Mouse (Mus musculus): ENCODE measurements around the gene Gm27021. TPM values are rescaled to one million over a fixed set of nuclear protein-coding genes. Genes with fewer than 3 reads are reported as not detected.

Gene Gm27021
- polyA plus RNA-seq, 1 experiment from 2014 or later, result 2.1 TPM

DNA sequence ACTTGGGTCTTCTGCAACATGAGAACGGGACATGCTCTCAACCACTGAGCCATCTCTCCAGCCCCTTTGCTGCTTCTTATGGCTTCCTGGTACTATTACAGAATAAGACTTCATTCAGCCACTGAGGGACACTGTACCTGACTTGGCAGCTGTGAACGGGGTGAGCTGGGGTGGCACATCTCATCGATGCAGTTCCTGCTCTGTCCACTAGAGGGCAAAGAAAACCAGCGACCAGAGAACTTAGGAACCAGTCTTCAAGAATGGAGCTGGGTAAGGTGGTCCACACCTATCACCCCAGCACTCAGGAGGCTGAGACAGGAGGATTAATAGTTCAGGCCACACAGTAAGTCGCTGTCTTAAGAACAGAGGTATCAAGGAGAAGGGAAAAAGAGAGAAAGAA is 71.9 kb downstream of the Gm27021 start:
- DNase-seq (ENCODE audit: low spot score), result peak; percentile 85
- no peak for ATAC-seq (ENCODE audit: insufficient number of reproducible peaks, low FRiP score, low TSS enrichment, low read depth)
- Histone ChIP-seq H3K27me3 (ENCODE audit: control insufficient read depth, insufficient read depth, low read length) (no peaks in the 10 kb centered on the region), H3K4me3 (ENCODE audit: low read depth, low read length) (no peak overlapping the region), H3K4me1 (ENCODE audit: control insufficient read depth, insufficient read depth, low read length) (peaks cover 7% of the 10 kb centered on the region; the same call in 1 of the 2 replicates), H3K27ac (replicated peaks; ENCODE audit: low read depth, low read length) (no peak overlapping the region), H3K4me2 (ENCODE audit: low read depth, severe bottlenecking) (no peak overlapping the region), H3K9ac (ENCODE audit: low read length) (no peak overlapping the region), H3K9me3 (ENCODE audit: control insufficient read depth, low read length) (no peaks in the 10 kb centered on the region), H3K36me3 (ENCODE audit: control insufficient read depth, insufficient read depth, low read length) (no peaks in the 10 kb centered on the region)
- WGBS, result 8% methylated on average over 5 of the region's 5 CpGs

DNA sequence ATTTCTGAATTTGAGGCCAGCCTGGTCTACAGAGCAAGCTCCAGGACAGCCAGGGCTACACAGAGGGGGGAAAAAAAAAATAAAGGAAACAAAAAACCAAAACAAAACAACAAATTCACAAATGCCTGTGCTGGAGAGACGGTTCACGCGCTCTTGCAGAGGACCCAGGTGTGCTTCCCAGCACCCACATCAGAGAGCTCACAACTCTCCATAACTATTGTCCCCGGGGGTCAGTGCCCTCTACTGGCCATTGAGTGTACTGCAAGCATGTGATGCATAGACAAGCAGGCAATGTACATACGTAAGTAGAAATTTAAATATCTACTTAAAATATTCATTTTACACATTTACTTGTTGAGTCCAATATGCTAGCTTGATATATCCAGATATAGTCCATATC is 73.3 kb downstream of the Gm27021 start:
- no peak overlapping the region for H3K27ac ChIP-seq (replicated peaks; ENCODE audit: low read depth, low read length)
- no peak overlapping the region for H3K9ac ChIP-seq (ENCODE audit: low read length)
- no peaks in the 10 kb centered on the region for H3K27me3 ChIP-seq (ENCODE audit: control insufficient read depth, insufficient read depth, low read length)
- no peaks in the 10 kb centered on the region for H3K9me3 ChIP-seq (ENCODE audit: control insufficient read depth, low read length)
- 90% methylated on average over 5 of the region's 5 CpGs for WGBS
- no peak overlapping the region for H3K4me3 ChIP-seq (ENCODE audit: low read depth, low read length)
- H3K4me2 ChIP-seq (ENCODE audit: low read depth, severe bottlenecking), result no peak overlapping the region
- ATAC-seq (ENCODE audit: insufficient number of reproducible peaks, low FRiP score, low TSS enrichment, low read depth) (no peak), DNase-seq (ENCODE audit: low spot score) (no peak)
- peaks cover 9% of the 10 kb centered on the region for H3K4me1 ChIP-seq (ENCODE audit: control insufficient read depth, insufficient read depth, low read length)
- H3K36me3 ChIP-seq (ENCODE audit: control insufficient read depth, insufficient read depth, low read length), result no peaks in the 10 kb centered on the region

DNA sequence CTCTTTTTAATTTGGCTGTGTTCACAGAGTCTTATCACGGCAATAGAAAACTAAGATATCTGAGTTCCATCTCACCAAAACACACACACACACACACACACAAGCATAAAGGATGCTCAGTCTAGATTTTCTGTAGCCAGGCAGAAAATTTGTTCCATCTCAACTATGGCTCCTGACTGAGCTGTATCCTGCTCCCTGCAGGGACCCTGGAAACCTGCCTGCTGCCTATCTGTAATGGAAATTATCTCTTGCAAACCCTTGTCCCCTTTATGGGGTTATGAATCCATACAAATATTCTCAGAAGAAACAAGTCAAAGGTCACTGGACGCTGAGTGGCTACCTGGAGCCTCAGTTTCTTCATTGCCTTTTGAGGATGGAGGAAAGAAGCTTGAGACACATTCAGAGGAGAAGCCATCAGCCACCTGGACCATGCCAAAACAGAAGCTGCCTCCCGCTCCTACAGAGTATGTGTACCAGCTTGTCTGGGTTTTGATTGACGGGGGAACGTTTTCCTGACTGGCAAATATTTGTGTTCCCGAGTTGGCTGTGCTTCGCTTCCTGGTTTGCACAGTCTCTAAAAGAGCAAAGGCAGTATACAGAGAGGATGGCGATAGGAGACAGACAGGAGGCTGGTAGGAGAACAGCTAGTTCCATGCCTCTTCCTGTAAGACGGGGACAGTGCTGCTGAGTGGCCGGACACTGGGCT is 76.1 kb downstream of the Gm27021 start:
- no peak for ATAC-seq (ENCODE audit: insufficient number of reproducible peaks, low FRiP score, low TSS enrichment, low read depth)
- no peaks in the 10 kb centered on the region for H3K36me3 ChIP-seq (ENCODE audit: control insufficient read depth, insufficient read depth, low read length)
- no peak overlapping the region for H3K4me3 ChIP-seq (ENCODE audit: low read depth, low read length)
- DNase-seq (ENCODE audit: low spot score), result no peak
- no peaks in the 10 kb centered on the region for H3K9me3 ChIP-seq (ENCODE audit: control insufficient read depth, low read length)
- H3K9ac ChIP-seq (ENCODE audit: low read length), result no peak overlapping the region
- H3K4me1 ChIP-seq (ENCODE audit: control insufficient read depth, insufficient read depth, low read length), result peaks cover 4% of the 10 kb centered on the region; the same call in 1 of the 2 replicates
- 82% methylated on average over 10 of the region's 10 CpGs for WGBS
- H3K4me2 ChIP-seq (ENCODE audit: low read depth, severe bottlenecking), result no peak overlapping the region
- H3K27ac ChIP-seq (replicated peaks; ENCODE audit: low read depth, low read length), result no peak overlapping the region
- no peaks in the 10 kb centered on the region for H3K27me3 ChIP-seq (ENCODE audit: control insufficient read depth, insufficient read depth, low read length)

DNA sequence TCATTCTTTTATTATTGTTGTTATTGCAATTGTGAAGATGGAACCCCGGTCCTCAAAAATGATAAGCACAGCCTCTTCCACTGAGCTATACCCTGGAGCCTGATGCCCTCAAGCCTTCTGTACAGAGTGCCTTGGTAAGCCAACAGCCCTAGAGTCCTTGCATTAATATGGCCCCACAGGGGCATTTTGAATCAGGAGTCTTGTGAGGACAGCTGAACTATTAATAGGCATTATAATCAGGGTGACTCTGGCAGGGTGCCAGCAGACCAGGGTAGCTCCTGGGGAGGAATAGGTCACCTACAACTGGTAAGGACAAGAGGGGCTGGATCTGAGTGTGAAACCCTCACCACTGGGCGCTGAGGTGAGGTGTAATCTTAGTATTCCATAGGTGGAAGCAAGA is 78.0 kb downstream of the Gm27021 start:
- no peak overlapping the region; the same call in 1 of the 2 replicates for H3K9ac ChIP-seq (ENCODE audit: low read length)
- DNase-seq (ENCODE audit: low spot score), result no peak

DNA sequence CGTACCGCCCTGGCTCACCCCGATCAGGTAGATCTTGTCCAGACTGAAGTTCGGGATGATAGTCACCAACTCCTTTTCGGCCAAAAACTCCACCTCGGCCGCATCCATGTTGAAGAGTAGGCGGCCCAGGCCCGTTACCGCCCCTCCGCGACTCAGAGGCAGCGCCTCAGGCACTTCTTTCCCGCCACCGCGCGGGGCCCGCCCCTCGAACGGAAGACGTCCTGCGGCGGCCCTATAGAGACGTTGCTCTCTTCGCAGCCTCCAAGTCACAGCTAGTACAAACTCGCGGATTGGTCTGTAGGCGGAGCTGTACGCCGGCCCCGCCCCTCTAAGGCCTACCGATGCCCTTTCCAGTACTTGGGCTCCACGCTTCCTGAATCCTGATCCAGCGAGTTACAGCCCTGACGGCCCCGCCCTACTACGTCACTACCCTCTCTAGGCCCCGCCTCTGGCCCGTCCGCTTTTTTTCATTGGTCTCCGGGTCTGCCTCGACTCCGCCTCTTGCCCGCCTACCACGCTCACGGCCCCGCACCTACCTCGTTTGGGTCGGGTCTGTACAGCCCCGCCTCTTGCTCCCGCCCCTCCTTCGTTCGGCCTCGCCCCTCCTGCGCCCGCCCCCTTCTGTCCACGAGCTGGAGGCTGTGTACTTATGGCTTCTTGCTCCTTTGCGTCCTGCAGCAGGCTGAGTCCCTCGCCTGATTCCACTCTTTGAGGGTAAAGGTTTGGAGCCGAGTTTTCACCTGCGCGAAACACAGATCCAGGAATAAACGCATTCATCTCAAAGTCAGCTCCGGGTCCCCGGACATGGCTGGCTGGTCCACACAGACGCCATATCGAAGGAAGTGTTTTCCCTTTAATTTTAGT is 78.7 kb downstream of the Gm27021 start, which contains the start of gene Gins2:
Gene Gins2 (minus strand): TSS at position 397 of the 864 bp plus-strand sequence.
- WGBS, result under 1% methylated on average over 67 of the region's 67 CpGs
- peaks cover 2% of the 10 kb centered on the region; the same call in 1 of the 2 replicates for H3K36me3 ChIP-seq (ENCODE audit: control insufficient read depth, insufficient read depth, low read length)
- peak; percentile 99 for ATAC-seq (ENCODE audit: insufficient number of reproducible peaks, low FRiP score, low TSS enrichment, low read depth)
- no peaks in the 10 kb centered on the region for H3K9me3 ChIP-seq (ENCODE audit: control insufficient read depth, low read length)
- peak within 1 kb of the TSS; percentile 83 for H3K4me3 ChIP-seq (ENCODE audit: low read depth, low read length)
- peak within 1 kb of the TSS; percentile 79 for H3K9ac ChIP-seq (ENCODE audit: low read length)
- H3K27me3 ChIP-seq (ENCODE audit: control insufficient read depth, insufficient read depth, low read length), result no peaks in the 10 kb centered on the region
- H3K4me2 ChIP-seq (ENCODE audit: low read depth, severe bottlenecking), result peak within 1 kb of the TSS; percentile 77
- peak within 1 kb of the TSS; percentile 52; the same call in 1 of the 2 replicates for H3K27ac ChIP-seq (replicated peaks; ENCODE audit: low read depth, low read length)
- H3K4me1 ChIP-seq (ENCODE audit: control insufficient read depth, insufficient read depth, low read length), result peaks cover 4% of the 10 kb centered on the region; the same call in 1 of the 2 replicates
- DNase-seq (ENCODE audit: low spot score), result peak; percentile 100

More for the DNA sequence above, 78.0 kb downstream of the Gm27021 start:
- Histone ChIP-seq H3K27me3 (ENCODE audit: control insufficient read depth, insufficient read depth, low read length) (no peaks in the 10 kb centered on the region), H3K4me3 (ENCODE audit: low read depth, low read length) (peak overlapping the region; percentile 38), H3K4me1 (ENCODE audit: control insufficient read depth, insufficient read depth, low read length) (peaks cover 4% of the 10 kb centered on the region; the same call in 1 of the 2 replicates), H3K36me3 (ENCODE audit: control insufficient read depth, insufficient read depth, low read length) (no peaks in the 10 kb centered on the region), H3K9me3 (ENCODE audit: control insufficient read depth, low read length) (no peaks in the 10 kb centered on the region), H3K27ac (replicated peaks; ENCODE audit: low read depth, low read length) (no peak overlapping the region), H3K4me2 (ENCODE audit: low read depth, severe bottlenecking) (peak overlapping the region; percentile 49)
- WGBS, result 64% methylated on average over 2 of the region's 2 CpGs
- ATAC-seq (ENCODE audit: insufficient number of reproducible peaks, low FRiP score, low TSS enrichment, low read depth), result no peak

DNA sequence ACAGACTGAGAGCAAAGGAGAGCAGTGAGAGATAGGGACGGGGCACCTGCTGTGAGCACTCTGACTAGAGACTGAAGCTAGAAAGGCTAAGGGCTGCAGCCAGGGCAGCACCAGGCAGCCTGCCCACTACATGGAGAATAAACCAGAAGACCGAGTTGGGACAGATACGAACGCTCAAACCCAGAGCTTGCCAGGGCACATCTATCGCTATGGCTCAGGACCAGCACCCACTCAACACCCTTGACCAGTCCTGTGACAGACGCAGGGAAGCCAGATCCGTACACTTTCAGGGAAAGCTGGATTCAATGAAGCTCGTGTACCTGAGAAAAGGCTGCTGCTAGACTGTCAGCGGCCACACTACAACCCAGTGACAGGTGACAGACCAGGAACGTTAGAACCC is 82.4 kb downstream of the Gm27021 start:
- peaks cover 4% of the 10 kb centered on the region; the same call in 1 of the 2 replicates for H3K4me1 ChIP-seq (ENCODE audit: control insufficient read depth, insufficient read depth, low read length)
- no peak for ATAC-seq (ENCODE audit: insufficient number of reproducible peaks, low FRiP score, low TSS enrichment, low read depth)
- DNase-seq (ENCODE audit: low spot score), result no peak

DNA sequence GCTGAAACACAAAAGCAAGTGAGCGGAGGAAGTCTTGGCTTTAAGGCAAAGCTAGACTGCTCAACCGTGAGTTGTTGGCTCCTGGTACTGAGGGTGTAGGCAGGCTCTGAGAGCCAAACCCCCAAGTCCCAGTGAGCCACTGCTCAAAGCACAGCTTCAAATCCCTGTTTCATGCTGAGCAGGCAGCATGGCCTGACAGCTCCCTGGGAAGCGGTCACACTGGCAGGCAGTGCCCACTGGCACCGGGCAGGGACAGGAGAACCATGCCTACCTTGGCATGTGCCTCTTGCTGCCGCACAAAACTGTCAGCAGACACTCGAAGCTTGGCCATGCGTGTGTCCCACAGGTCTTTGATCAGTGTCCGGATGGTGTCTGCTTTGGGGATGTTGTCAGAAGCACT is 86.1 kb downstream of the Gm27021 start:
- no peak for ATAC-seq (ENCODE audit: insufficient number of reproducible peaks, low FRiP score, low TSS enrichment, low read depth)
- Histone ChIP-seq H3K9ac (ENCODE audit: low read length) (no peak overlapping the region), H3K4me1 (ENCODE audit: control insufficient read depth, insufficient read depth, low read length) (no peaks in the 10 kb centered on the region), H3K36me3 (ENCODE audit: control insufficient read depth, insufficient read depth, low read length) (peaks cover 34% of the 10 kb centered on the region), H3K4me2 (ENCODE audit: low read depth, severe bottlenecking) (no peak overlapping the region), H3K4me3 (ENCODE audit: low read depth, low read length) (no peak overlapping the region), H3K27ac (replicated peaks; ENCODE audit: low read depth, low read length) (no peak overlapping the region), H3K27me3 (ENCODE audit: control insufficient read depth, insufficient read depth, low read length) (no peaks in the 10 kb centered on the region), H3K9me3 (ENCODE audit: control insufficient read depth, low read length) (no peaks in the 10 kb centered on the region)
- 92% methylated on average over 8 of the region's 8 CpGs for WGBS
- no peak for DNase-seq (ENCODE audit: low spot score)

More for the DNA sequence above, 82.4 kb downstream of the Gm27021 start:
- Histone ChIP-seq H3K9ac (ENCODE audit: low read length) (no peak overlapping the region), H3K27ac (replicated peaks; ENCODE audit: low read depth, low read length) (no peak overlapping the region), H3K4me2 (ENCODE audit: low read depth, severe bottlenecking) (no peak overlapping the region), H3K4me3 (ENCODE audit: low read depth, low read length) (no peak overlapping the region), H3K9me3 (ENCODE audit: control insufficient read depth, low read length) (no peaks in the 10 kb centered on the region), H3K36me3 (ENCODE audit: control insufficient read depth, insufficient read depth, low read length) (peaks cover 7% of the 10 kb centered on the region), H3K27me3 (ENCODE audit: control insufficient read depth, insufficient read depth, low read length) (no peaks in the 10 kb centered on the region)
- WGBS, result 90% methylated on average over 10 of the region's 10 CpGs

DNA sequence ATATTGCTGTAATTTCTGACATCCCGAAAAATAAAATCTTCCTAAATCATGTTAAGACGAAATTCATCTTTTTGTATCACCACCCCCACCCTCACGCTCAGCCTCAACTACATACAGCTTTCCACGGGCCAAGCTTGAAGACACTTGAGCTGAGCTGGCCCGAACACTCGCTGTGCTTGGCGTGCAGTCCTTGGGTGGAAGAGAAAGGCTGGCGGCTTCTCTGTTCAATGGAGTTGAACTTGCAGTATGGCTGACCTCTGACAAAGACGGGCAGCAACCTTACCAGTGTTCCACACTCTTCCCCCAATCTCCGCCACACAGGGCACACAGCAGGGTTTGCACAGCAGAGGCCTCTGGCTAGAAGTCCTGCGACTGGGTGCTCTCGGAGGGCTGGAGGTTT is 86.5 kb downstream of the Gm27021 start:
- H3K4me3 ChIP-seq (ENCODE audit: low read depth, low read length), result no peak overlapping the region
- peaks cover 34% of the 10 kb centered on the region for H3K36me3 ChIP-seq (ENCODE audit: control insufficient read depth, insufficient read depth, low read length)
- DNase-seq (ENCODE audit: low spot score) (no peak), ATAC-seq (ENCODE audit: insufficient number of reproducible peaks, low FRiP score, low TSS enrichment, low read depth) (no peak)
- no peak overlapping the region for H3K4me2 ChIP-seq (ENCODE audit: low read depth, severe bottlenecking)
- H3K9me3 ChIP-seq (ENCODE audit: control insufficient read depth, low read length), result no peaks in the 10 kb centered on the region
- no peak overlapping the region for H3K27ac ChIP-seq (replicated peaks; ENCODE audit: low read depth, low read length)
- WGBS, result 93% methylated on average over 12 of the region's 12 CpGs
- no peaks in the 10 kb centered on the region for H3K4me1 ChIP-seq (ENCODE audit: control insufficient read depth, insufficient read depth, low read length)
- H3K9ac ChIP-seq (ENCODE audit: low read length), result no peak overlapping the region
- H3K27me3 ChIP-seq (ENCODE audit: control insufficient read depth, insufficient read depth, low read length), result no peaks in the 10 kb centered on the region
